Mouse (Mus musculus): ENCODE data around the gene Tbxas1. TPM values are rescaled to one million over a fixed set of nuclear protein-coding genes. Genes with fewer than 3 reads are reported as not detected.

Gene Tbxas1
- total and polyA plus RNA-seq, 3 experiments, result not detected

DNA sequence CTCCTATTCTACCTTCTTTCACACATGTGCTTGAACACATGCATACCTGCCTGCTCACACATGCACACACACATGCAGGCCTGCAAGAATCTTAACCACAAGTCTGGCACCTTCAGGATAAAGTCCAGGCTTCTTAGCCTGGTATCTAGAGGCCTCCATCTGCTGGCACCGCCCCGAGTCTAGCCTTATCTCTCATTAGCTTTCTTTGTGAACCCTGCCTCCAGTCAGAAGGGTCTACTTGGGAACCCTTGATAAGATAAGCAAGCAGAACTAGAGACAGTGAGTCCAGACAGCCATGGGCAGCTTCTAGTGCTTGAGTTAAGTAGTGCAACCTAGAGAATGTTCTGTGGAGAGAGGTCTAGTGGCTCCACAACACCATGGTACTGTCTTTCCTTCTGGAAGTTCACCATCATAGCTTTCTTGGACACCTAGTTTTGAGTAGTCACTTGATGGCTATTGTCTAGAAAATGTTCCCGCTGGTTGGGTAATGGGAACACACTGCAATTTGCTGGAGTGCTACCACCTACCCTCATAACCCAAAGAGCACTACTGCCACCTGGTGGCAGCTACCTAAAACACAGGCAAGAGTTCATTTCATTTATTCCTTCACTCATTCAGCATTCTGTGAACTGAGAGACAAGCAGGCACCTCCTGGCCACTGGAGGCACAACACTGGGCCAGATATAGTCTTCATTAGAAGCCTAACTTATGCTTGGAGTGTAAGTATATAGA is 35.8 kb downstream of the Tbxas1 start:
- H3K9ac ChIP-seq (ENCODE audit: insufficient read depth, low read depth), result no peak overlapping the region
- H3K79me2 ChIP-seq (replicated peaks; ENCODE audit: control insufficient read depth, extremely low read depth, insufficient read depth, poor library complexity, severe bottlenecking), result no peaks in the 10 kb centered on the region
- dilution Hi-C loops (cut with MboI; ENCODE audit: extremely low pct_ligation_motif_present, extremely low pct_unique_long_range_greater_than_20kb, low sequenced_read_pairs) (no loop called here), in situ Hi-C loops (cut with MboI; ENCODE audit: low pct_ligation_motif_present, low pct_unique_long_range_greater_than_20kb, low sequenced_read_pairs) (no loop called here)
- no peak overlapping the region for H3K27ac ChIP-seq (ENCODE audit: insufficient read depth, low read depth)
- no peak overlapping the region for H3K4me3 ChIP-seq (replicated peaks in 1 of 3; ENCODE audit: low read depth in 2 of 3, low read length in 2 of 3, poor library complexity in 1 of 3)
- TF ChIP-seq ETS1 (conservative IDR thresholded peaks at IDR 0.05; ENCODE audit: low read depth, low read length) (no peak), SMC3 (IDR thresholded peaks at IDR 0.05; ENCODE audit: low read depth, low read length) (peak; percentile 96), GABPA (IDR thresholded peaks at IDR 0.05; ENCODE audit: insufficient replicate concordance, low read depth, low read length) (no peak), UBTF (IDR thresholded peaks at IDR 0.05; ENCODE audit: low read depth, low read length) (no peak), MAZ (IDR thresholded peaks at IDR 0.05; ENCODE audit: low read depth, low read length) (no peak), ZC3H11A (IDR thresholded peaks at IDR 0.05; ENCODE audit: low read depth, low read length) (peak; percentile 77), ELF1 (IDR thresholded peaks at IDR 0.05; ENCODE audit: low read depth, low read length) (no peak), ZNF384 (IDR thresholded peaks at IDR 0.05; ENCODE audit: low read depth, low read length) (no peak), MAX (IDR thresholded peaks at IDR 0.05; ENCODE audit: low read length) (no peak), NRF1 (IDR thresholded peaks at IDR 0.05; ENCODE audit: low read depth, low read length) (no peak), CTCF (conservative IDR thresholded peaks at IDR 0.05 in 1 of 2, IDR thresholded peaks at IDR 0.05 in 1 of 2; ENCODE audit: low read depth in 2 of 2, low read length in 2 of 2) (peak; percentile 96 to 98), ZMIZ1 (IDR thresholded peaks at IDR 0.05; ENCODE audit: low read depth, low read length) (no peak), IRF4 (IDR thresholded peaks at IDR 0.05; ENCODE audit: low read depth, low read length) (no peak), PAX5 (IDR thresholded peaks at IDR 0.05; ENCODE audit: low read length) (no peak)
- H3K9me3 ChIP-seq (replicated peaks; ENCODE audit: low read length), result no peaks in the 10 kb centered on the region
- H3K27me3 ChIP-seq (replicated peaks), result no peaks in the 10 kb centered on the region
- peak; percentile 80 for DNase-seq (ENCODE audit: extremely low read depth)
- H3K4me2 ChIP-seq (ENCODE audit: insufficient read depth, low read depth, poor library complexity, severe bottlenecking), result no peak overlapping the region
- H3K4me1 ChIP-seq (ENCODE audit: control insufficient read depth in 1 of 2, insufficient read depth in 2 of 2), result no peaks in the 10 kb centered on the region
- no peaks in the 10 kb centered on the region for H3K36me3 ChIP-seq (replicated peaks in 1 of 2; ENCODE audit: control insufficient read depth in 1 of 2, insufficient read depth in 1 of 2, low read length in 1 of 2)

DNA sequence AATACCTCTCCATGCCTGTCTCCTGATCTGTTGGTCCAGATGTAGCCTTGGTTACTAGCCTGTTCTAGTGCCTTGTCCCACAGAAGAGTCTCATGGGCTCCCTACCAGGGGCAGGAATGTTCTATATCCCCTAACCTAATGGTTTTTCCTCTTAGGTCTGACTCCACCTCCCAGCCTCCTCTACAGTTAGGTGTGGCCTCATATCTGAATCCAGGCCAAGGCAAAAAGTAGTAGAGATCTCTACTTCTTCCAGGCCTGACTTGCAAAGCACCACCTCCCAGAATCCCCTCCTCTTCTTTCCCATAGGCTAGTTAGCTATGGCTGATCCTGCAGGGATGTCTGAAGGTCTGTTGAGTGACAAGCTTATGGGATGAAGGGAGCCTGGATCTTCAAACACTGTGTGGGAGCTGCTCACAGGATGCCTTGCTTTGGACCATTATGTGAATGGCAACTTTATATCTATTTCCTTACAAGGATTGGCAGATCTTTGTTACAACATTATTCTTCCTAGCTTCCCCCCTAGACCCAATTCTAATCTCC is 37.0 kb downstream of the Tbxas1 start:
- dilution Hi-C loops (cut with MboI; ENCODE audit: extremely low pct_ligation_motif_present, extremely low pct_unique_long_range_greater_than_20kb, low sequenced_read_pairs), result no loop called here
- no peak overlapping the region for H3K9ac ChIP-seq (ENCODE audit: insufficient read depth, low read depth)
- in situ Hi-C loops (cut with MboI; ENCODE audit: low pct_ligation_motif_present, low pct_unique_long_range_greater_than_20kb, low sequenced_read_pairs), result no loop called here

More for the DNA sequence above, 37.0 kb downstream of the Tbxas1 start:
- Histone ChIP-seq H3K27me3 (replicated peaks) (no peaks in the 10 kb centered on the region), H3K4me2 (ENCODE audit: insufficient read depth, low read depth, poor library complexity, severe bottlenecking) (no peak overlapping the region), H3K79me2 (replicated peaks; ENCODE audit: control insufficient read depth, extremely low read depth, insufficient read depth, poor library complexity, severe bottlenecking) (no peaks in the 10 kb centered on the region), H3K4me1 (ENCODE audit: control insufficient read depth in 1 of 2, insufficient read depth in 2 of 2) (no peaks in the 10 kb centered on the region), H3K9me3 (replicated peaks; ENCODE audit: low read length) (no peaks in the 10 kb centered on the region), H3K27ac (ENCODE audit: insufficient read depth, low read depth) (no peak overlapping the region), H3K36me3 (replicated peaks in 1 of 2; ENCODE audit: control insufficient read depth in 1 of 2, insufficient read depth in 1 of 2, low read length in 1 of 2) (no peaks in the 10 kb centered on the region), H3K4me3 (replicated peaks in 1 of 3; ENCODE audit: low read depth in 2 of 3, low read length in 2 of 3, poor library complexity in 1 of 3) (no peak overlapping the region)
- TF ChIP-seq TBP (conservative IDR thresholded peaks at IDR 0.05; ENCODE audit: low read depth, low read length) (no peak), MYC (IDR thresholded peaks at IDR 0.05; ENCODE audit: low read depth, low read length) (no peak), ZKSCAN1 (IDR thresholded peaks at IDR 0.05; ENCODE audit: borderline replicate concordance, low read depth, low read length) (no peak), BHLHE40 (IDR thresholded peaks at IDR 0.05; ENCODE audit: low read depth, low read length) (no peak), CHD1 (IDR thresholded peaks at IDR 0.05; ENCODE audit: low read depth, low read length) (no peak), MXI1 (IDR thresholded peaks at IDR 0.05; ENCODE audit: low read depth, low read length) (no peak), IRF4 (IDR thresholded peaks at IDR 0.05; ENCODE audit: low read depth, low read length) (no peak), TCF12 (IDR thresholded peaks at IDR 0.05; ENCODE audit: low read depth, low read length) (no peak), ZNF384 (IDR thresholded peaks at IDR 0.05; ENCODE audit: low read depth, low read length) (no peak), MAX (IDR thresholded peaks at IDR 0.05; ENCODE audit: low read length) (no peak), NELFE (IDR thresholded peaks at IDR 0.05; ENCODE audit: low read depth, low read length) (no peak), MAZ (IDR thresholded peaks at IDR 0.05; ENCODE audit: low read depth, low read length) (no peak), ELF1 (IDR thresholded peaks at IDR 0.05; ENCODE audit: low read depth, low read length) (no peak), EP300 (IDR thresholded peaks at IDR 0.05; ENCODE audit: low read length) (no peak), CHD2 (IDR thresholded peaks at IDR 0.05; ENCODE audit: low read length) (no peak), ZC3H11A (IDR thresholded peaks at IDR 0.05; ENCODE audit: low read depth, low read length) (no peak), JUN (IDR thresholded peaks at IDR 0.05; ENCODE audit: insufficient read depth, low read depth, low read length) (no peak)
- DNase-seq (ENCODE audit: extremely low read depth), result no peak

All from CH12.LX (cell line).